ENCODE assay signal across 40 mouse cellular contexts in genomic region chr4:117760151-117760550, GRCm38 (mm10). TPM values are rescaled to one million over a fixed set of nuclear protein-coding genes. Genes with fewer than 3 reads are reported as not detected.
"Had no signal": no experiment of that assay in that cellular context is flagged by ENCODE, and none has a peak within 500 bp of the region (broad histone marks: within the 10 kb centered on the region; RNA-seq: fewer than 3 reads in every experiment).

No protein-coding gene starts in this region.

- H3K27me3 ChIP-seq: embryonic facial prominence, embryonic 12.5 days; embryonic facial prominence, embryonic 13.5 days; embryonic facial prominence, embryonic 15.5 days; forebrain, embryonic 12.5 days; forebrain, embryonic 13.5 days; forebrain, embryonic 15.5 days had no signal

- H3K9me3 ChIP-seq: embryonic facial prominence, embryonic 10.5 days; embryonic facial prominence, embryonic 12.5 days; embryonic facial prominence, embryonic 13.5 days; embryonic facial prominence, embryonic 15.5 days; forebrain, embryonic 10.5 days; forebrain, embryonic 12.5 days; forebrain, embryonic 13.5 days had no signal

- H3K27ac ChIP-seq: embryonic facial prominence, embryonic 10.5 days; embryonic facial prominence, embryonic 12.5 days; embryonic facial prominence, embryonic 13.5 days; embryonic facial prominence, embryonic 15.5 days; forebrain, embryonic 10.5 days; forebrain, embryonic 12.5 days; forebrain, embryonic 13.5 days; forebrain, embryonic 15.5 days; gastrocnemius, adult 2 months; heart, adult 2 months had no signal

- H3K4me1 ChIP-seq: embryonic facial prominence, embryonic 10.5 days; embryonic facial prominence, embryonic 12.5 days; embryonic facial prominence, embryonic 13.5 days; embryonic facial prominence, embryonic 15.5 days; forebrain, embryonic 10.5 days; forebrain, embryonic 12.5 days; forebrain, embryonic 13.5 days; forebrain, embryonic 15.5 days had no signal

- H3K36me3 ChIP-seq: embryonic facial prominence, embryonic 10.5 days; embryonic facial prominence, embryonic 12.5 days; embryonic facial prominence, embryonic 13.5 days; embryonic facial prominence, embryonic 15.5 days; forebrain, embryonic 10.5 days; forebrain, embryonic 12.5 days; forebrain, embryonic 15.5 days had no signal

- DNase-seq: cerebellum, adult 2 months; cerebellum, adult 8-10 months; cerebellum, adult 9-10 months; cerebellum, adult 9-11 months; cerebellum, postnatal 10 days; cerebellum, postnatal 14 days; cerebellum, postnatal 25 days; cerebellum, postnatal 36 days; embryo, embryonic 11 days; forebrain, postnatal 0 days; gastrocnemius, adult 2 months; gastrocnemius, postnatal 10 days; gastrocnemius, postnatal 14 days; gastrocnemius, postnatal 25 days; gastrocnemius, postnatal 36 days; heart, adult 18-20 months; heart, adult 2 months had no signal

- H3K4me2 ChIP-seq: embryonic facial prominence, embryonic 12.5 days; embryonic facial prominence, embryonic 13.5 days; embryonic facial prominence, embryonic 15.5 days; forebrain, embryonic 12.5 days; forebrain, embryonic 13.5 days; forebrain, embryonic 15.5 days had no signal

- ATAC-seq: forebrain, embryonic 13.5 days; forebrain, embryonic 14.5 days; forebrain, embryonic 15.5 days; forebrain, embryonic 16.5 days; forebrain, postnatal 0 days had no signal

- H3K9ac ChIP-seq: embryonic facial prominence, embryonic 12.5 days; embryonic facial prominence, embryonic 13.5 days; embryonic facial prominence, embryonic 15.5 days; forebrain, embryonic 12.5 days; forebrain, embryonic 13.5 days; forebrain, embryonic 15.5 days; forebrain, postnatal 0 days had no signal

- H3K4me3 ChIP-seq: embryonic facial prominence, embryonic 10.5 days; embryonic facial prominence, embryonic 12.5 days; embryonic facial prominence, embryonic 13.5 days; embryonic facial prominence, embryonic 15.5 days; erythroblast, embryonic 14.5 days; forebrain, embryonic 10.5 days; forebrain, embryonic 12.5 days; forebrain, embryonic 13.5 days; forebrain, embryonic 15.5 days; gastrocnemius, adult 2 months; heart, adult 2 months had no signal

RNA-seq across cellular contexts. Expression of gene Klf17, which starts 5.3 kb away (rescaled TPM):
- total RNA-seq: common myeloid progenitor, adult 5-6 weeks; forebrain, postnatal 0 days; gastrocnemius, adult 18-20 months; gastrocnemius, adult 2 months; gastrocnemius, adult 8-10 months; gastrocnemius, postnatal 10 days; gastrocnemius, postnatal 14 days; gastrocnemius, postnatal 25 days; gastrocnemius, postnatal 36 days; gastrocnemius, postnatal 4 days; granulocyte monocyte progenitor cell, adult 5-6 weeks; heart, adult 18-20 months; heart, adult 2 months; heart, adult 8-10 months had no signal
- polyA plus RNA-seq: cerebellum, adult 2 months; cortical plate, adult 2 months; embryonic facial prominence, embryonic 10.5 days; embryonic facial prominence, embryonic 11.5 days; embryonic facial prominence, embryonic 12.5 days; embryonic facial prominence, embryonic 13.5 days; embryonic facial prominence, embryonic 14.5 days; embryonic facial prominence, embryonic 15.5 days; erythroblast, embryonic 14.5 days; forebrain, embryonic 10.5 days; forebrain, embryonic 11.5 days; forebrain, embryonic 12.5 days; forebrain, embryonic 13.5 days; forebrain, embryonic 14.5 days; forebrain, embryonic 15.5 days; forebrain, embryonic 16.5 days; forebrain, postnatal 0 days; gonadal fat pad, adult 2 months; heart, adult 2 months had no signal

RNA-seq across cellular contexts. Expression of gene Gm12845, which starts 35.9 kb away (rescaled TPM):
- total RNA-seq: common myeloid progenitor, adult 5-6 weeks; forebrain, postnatal 0 days; gastrocnemius, adult 18-20 months; gastrocnemius, adult 2 months; gastrocnemius, adult 8-10 months; gastrocnemius, postnatal 10 days; gastrocnemius, postnatal 14 days; gastrocnemius, postnatal 25 days; gastrocnemius, postnatal 36 days; gastrocnemius, postnatal 4 days; granulocyte monocyte progenitor cell, adult 5-6 weeks; heart, adult 18-20 months; heart, adult 2 months; heart, adult 8-10 months had no signal
- polyA plus RNA-seq: cerebellum, adult 2 months; cortical plate, adult 2 months; embryonic facial prominence, embryonic 10.5 days; embryonic facial prominence, embryonic 11.5 days; embryonic facial prominence, embryonic 12.5 days; embryonic facial prominence, embryonic 13.5 days; embryonic facial prominence, embryonic 14.5 days; embryonic facial prominence, embryonic 15.5 days; erythroblast, embryonic 14.5 days; forebrain, embryonic 10.5 days; forebrain, embryonic 11.5 days; forebrain, embryonic 12.5 days; forebrain, embryonic 13.5 days; forebrain, embryonic 14.5 days; forebrain, embryonic 15.5 days; forebrain, embryonic 16.5 days; forebrain, postnatal 0 days; frontal cortex, adult 2 months; gonadal fat pad, adult 2 months; heart, adult 2 months had no signal
